Mouse (Mus musculus) lung, adult 2 months (tissue): ENCODE data around the gene Cela3a.

Source experiments
- CTCF ChIP-seq: fragments of 200-500 bp; IDR thresholded peaks from 2 replicates; pipeline ENCODE4 v1.5.1; 2011; ENCODE audit warnings: mild to moderate bottlenecking, low read length, control low read depth; ENCODE audit not compliant: insufficient read depth
- POLR2A ChIP-seq: fragments of 200-500 bp; IDR thresholded peaks from 2 replicates; pipeline ENCODE4 v1.6.1; 2011; ENCODE audit warnings: low read depth, mild to moderate bottlenecking, control low read depth, low read length, borderline replicate concordance; ENCODE audit errors: extremely low read depth

DNA sequence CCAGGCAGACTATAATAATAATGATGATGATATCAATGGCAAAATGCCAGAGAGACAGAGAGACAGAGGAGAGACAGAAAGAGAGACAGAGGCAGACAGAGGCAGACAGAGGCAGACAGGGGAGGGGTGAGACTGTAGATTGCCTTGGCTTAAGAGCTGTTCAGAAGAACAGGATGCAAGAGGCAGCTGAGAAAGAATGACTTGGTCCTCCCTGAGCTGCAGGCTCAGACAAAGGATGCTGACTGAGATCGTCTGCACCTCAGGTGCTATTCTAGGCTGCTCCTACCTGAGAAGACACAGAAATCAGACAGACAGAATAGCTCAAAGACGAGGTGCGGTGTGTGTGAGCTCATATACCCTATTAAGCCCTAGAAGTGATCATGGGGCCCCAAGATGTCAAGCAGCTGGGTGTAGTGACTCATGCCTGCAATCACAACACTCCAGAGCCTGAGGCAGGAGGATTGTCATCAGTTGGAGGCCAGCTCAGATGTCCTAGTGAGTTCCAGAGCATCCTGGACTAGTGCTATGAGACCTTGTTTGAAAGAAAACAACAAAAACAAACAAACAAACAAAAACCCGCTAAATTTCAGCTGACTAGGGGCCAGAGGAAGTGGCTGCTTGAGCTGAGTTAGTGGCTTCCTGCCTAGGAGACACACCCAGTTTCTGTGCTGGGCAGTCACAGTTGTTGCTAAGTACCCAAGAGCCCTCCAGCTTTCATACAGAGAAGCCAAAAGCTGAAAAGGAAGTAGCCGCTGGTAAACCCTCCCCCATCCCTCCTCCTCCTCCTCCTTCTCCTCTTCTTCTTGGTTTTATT lies 42.1 kb downstream of the Cela3a start:
- TF ChIP-seq POLR2A (no peak), CTCF (no peak)
